Mouse (Mus musculus) common myeloid progenitor, adult 5-6 weeks (primary cell): Measurements from ENCODE around the gene Idnk. TPM values are rescaled to one million over a fixed set of nuclear protein-coding genes. Genes with fewer than 3 reads are reported as not detected.
"Not testable (repeated sequence)": the region's sequence is repeated elsewhere in the genome, so short reads cannot be mapped to it uniquely, and the experiment has no call there.

Experiments
- ATAC-seq: replicated peaks from 2 replicates; pipeline ENCODE4 v1.8.0; 2016; ENCODE audit warnings: low read depth, mild to moderate bottlenecking, moderate TSS enrichment, inconsistent platforms; ENCODE audit not compliant: poor library complexity, severe bottlenecking
- total RNA-seq: library from RNA; stranded (forward); fragments of 200-1000, 187-1606 nt; gene quantifications from 2 replicates; pipeline ENCODE4 v1.2.3, GENCODE M21; 2017

Gene Idnk
- total RNA-seq, 1 experiment from 2014 or later, result 24.9 TPM

GRCm38 (mm10) chr13:58129687-58130246, 27.7 kb upstream of the Idnk start:
- no peak; the same call in 1 of the 2 replicates for ATAC-seq

- ATAC-seq, result no peak
Measured at GRCm38 (mm10) chr13:58131692-58132091, 25.8 kb upstream of the Idnk start.

- ATAC-seq, result not testable (repeated sequence)
Measured at GRCm38 (mm10) chr13:58146603-58147002, 10.8 kb upstream of the Idnk start.

GRCm38 (mm10) chr13:58147760-58148159, 9.7 kb upstream of the Idnk start:
- no peak for ATAC-seq

- ATAC-seq, result peak; percentile 98
Measured at GRCm38 (mm10) chr13:58148256-58148831, 9.1 kb upstream of the Idnk start.

- peak; percentile 69 for ATAC-seq
Measured at GRCm38 (mm10) chr13:58149033-58149558, 8.4 kb upstream of the Idnk start.

GRCm38 (mm10) chr13:58149629-58150028, 7.8 kb upstream of the Idnk start:
- ATAC-seq, result no peak

GRCm38 (mm10) chr13:58150442-58150841, 7.0 kb upstream of the Idnk start:
- no peak for ATAC-seq

- no peak for ATAC-seq
Measured at GRCm38 (mm10) chr13:58156031-58156430, 1.4 kb upstream of the Idnk start.

- no peak for ATAC-seq
Measured at GRCm38 (mm10) chr13:58157036-58157435, 413 bp upstream of the Idnk start.

GRCm38 (mm10) chr13:58158099-58158912, 857 bp downstream of the Idnk start:
- peak; percentile 77 for ATAC-seq

- no peak for ATAC-seq
Measured at GRCm38 (mm10) chr13:58160761-58161160, 3.3 kb downstream of the Idnk start.

GRCm38 (mm10) chr13:58163343-58163742, 5.9 kb downstream of the Idnk start:
- no peak for ATAC-seq

GRCm38 (mm10) chr13:58168119-58168518, 10.7 kb downstream of the Idnk start:
- ATAC-seq, result 0 out of 2 replicates have a peak, but pooled peaks have one; percentile 11

GRCm38 (mm10) chr13:58176105-58176504, 18.7 kb downstream of the Idnk start:
- ATAC-seq, result no peak

GRCm38 (mm10) chr13:58177511-58178208, 20.2 kb downstream of the Idnk start:
- no peak for ATAC-seq

- no peak for ATAC-seq
Measured at GRCm38 (mm10) chr13:58181607-58182551, 24.4 kb downstream of the Idnk start.

- no peak for ATAC-seq
Measured at GRCm38 (mm10) chr13:58184111-58184510, 26.7 kb downstream of the Idnk start.

- no peak for ATAC-seq
Measured at GRCm38 (mm10) chr13:58186281-58186680, 28.8 kb downstream of the Idnk start.
